Mouse (Mus musculus) kidney, embryonic 15.5 days (tissue): ENCODE data around the gene Sdk2. TPM values are rescaled to one million over a fixed set of nuclear protein-coding genes. Genes with fewer than 3 reads are reported as not detected.

Experiments
- ATAC-seq: fragments of 200-750 bp; cut with Nextera tagmentation; replicated peaks from 2 replicates; pipeline ENCODE4 v1.8.0; 2017; ENCODE audit warnings: moderate TSS enrichment; ENCODE audit not compliant: low FRiP score
- H3K27ac ChIP-seq: fragments of 300-500 bp; sonication (generic); 2 replicates; pipeline ENCODE4 v1.5.1; 2015; ENCODE audit warnings: mild to moderate bottlenecking, inconsistent platforms
- H3K27me3 ChIP-seq: fragments of 300-500 bp; sonication (generic); 2 replicates; pipeline ENCODE4 v1.6.1; 2015; ENCODE audit warnings: inconsistent platforms
- H3K36me3 ChIP-seq: fragments of 300-500 bp; sonication (generic); 2 replicates; pipeline ENCODE4 v1.6.1; 2015; ENCODE audit warnings: inconsistent platforms
- H3K4me1 ChIP-seq: fragments of 300-500 bp; sonication (generic); 2 replicates; pipeline ENCODE4 v1.6.1; 2015; ENCODE audit warnings: inconsistent platforms
- H3K4me2 ChIP-seq: fragments of 300-500 bp; sonication (generic); 2 replicates; pipeline ENCODE4 v1.6.1; 2015; ENCODE audit warnings: moderate library complexity, mild to moderate bottlenecking, inconsistent platforms
- H3K4me3 ChIP-seq: fragments of 300-500 bp; sonication (generic); replicated peaks from 2 replicates; pipeline ENCODE4 v1.5.1; 2015; ENCODE audit warnings: mild to moderate bottlenecking, inconsistent platforms
- H3K9ac ChIP-seq: fragments of 300-500 bp; sonication (generic); 2 replicates; pipeline ENCODE4 v1.6.1; 2015; ENCODE audit warnings: mild to moderate bottlenecking, inconsistent platforms
- H3K9me3 ChIP-seq: fragments of 300-500 bp; sonication (generic); replicated peaks from 2 replicates; pipeline ENCODE4 v1.6.1; 2016; ENCODE audit warnings: inconsistent platforms
- WGBS: fragments of 180-500 bp; shearing (Covaris S2); methylation state at CpG from one replicate; pipeline ENCODE4 v1.1.7; 2015; ENCODE audit warnings: mixed read lengths; 5-methylcytosine and 5-hydroxymethylcytosine counted together
- polyA plus RNA-seq: library from polyadenylated mRNA; unstranded; fragments of >200 nt; fragmentation: Nextera tagmentation; extraction: Ambion mirVana; gene quantifications from 2 replicates; pipeline ENCODE4 v1.2.1, GENCODE M21; 2015

Sdk2 gene
- polyA plus RNA-seq, 1 experiment from 2014 or later: 4.3 TPM

- Histone ChIP-seq H3K9ac (no peak overlapping the region), H3K4me2 (no peak overlapping the region), H3K36me3 (no peaks in the 10 kb centered on the region), H3K27me3 (no peaks in the 10 kb centered on the region), H3K4me1 (0 out of 2 replicates have a peak, but pooled peaks cover 5% of the 10 kb centered on the region), H3K27ac (no peak overlapping the region), H3K4me3 (no peak overlapping the region), H3K9me3 (no peaks in the 10 kb centered on the region)
- ATAC-seq: no peak
- 56% methylated on average over 5 of the region's 5 CpGs for WGBS
Measured at GRCm38 (mm10) chr11:113923137-113923536, 143.7 kb downstream of the Sdk2 start.

DNA sequence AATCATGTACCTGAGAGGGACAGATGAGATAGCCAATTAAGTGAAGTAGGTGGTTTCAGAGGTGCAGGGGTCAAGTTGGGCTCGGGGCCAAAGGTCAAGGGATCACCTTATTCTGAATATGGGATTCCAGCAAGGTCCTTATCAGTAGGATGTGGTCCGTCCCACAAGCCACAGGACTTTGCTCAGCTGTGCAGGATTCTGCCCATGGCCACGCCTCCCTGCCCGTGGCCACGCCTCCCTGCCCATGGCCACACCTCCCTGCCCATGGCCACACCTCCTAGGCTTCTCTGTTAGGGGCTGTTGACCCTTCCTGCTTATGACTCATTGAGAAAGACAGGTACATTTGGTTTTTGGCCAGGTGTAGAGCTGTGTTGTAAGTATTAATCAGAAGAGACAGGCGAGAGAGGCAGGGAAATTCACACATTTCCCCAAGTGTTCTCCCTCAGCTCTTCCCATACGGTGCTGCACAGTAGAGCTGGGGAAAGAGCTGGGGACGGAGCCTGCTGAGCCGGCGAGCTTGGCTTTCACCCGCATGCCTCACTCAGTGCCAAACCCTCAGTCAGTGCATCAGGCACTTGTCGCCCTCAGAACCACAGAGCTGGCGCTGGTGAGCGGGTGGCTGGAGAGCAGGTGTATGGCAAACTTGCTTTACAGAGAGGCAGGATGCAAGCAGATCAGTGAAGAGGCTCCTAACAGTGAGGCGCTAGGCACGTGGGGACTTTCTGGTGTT, 163.6 kb downstream of the Sdk2 start:
- ATAC-seq: no peak
- H3K9ac ChIP-seq: no peak overlapping the region
- 77% methylated on average over 16 of the region's 16 CpGs for WGBS
- H3K4me1 ChIP-seq: no peaks in the 10 kb centered on the region
- no peaks in the 10 kb centered on the region for H3K9me3 ChIP-seq
- H3K4me2 ChIP-seq: no peak overlapping the region
- H3K36me3 ChIP-seq: no peaks in the 10 kb centered on the region
- H3K27me3 ChIP-seq: no peaks in the 10 kb centered on the region
- no peak overlapping the region for H3K4me3 ChIP-seq
- H3K27ac ChIP-seq: no peak overlapping the region

- ATAC-seq: no peak
Measured at GRCm38 (mm10) chr11:113901906-113902305, 164.9 kb downstream of the Sdk2 start.

DNA sequence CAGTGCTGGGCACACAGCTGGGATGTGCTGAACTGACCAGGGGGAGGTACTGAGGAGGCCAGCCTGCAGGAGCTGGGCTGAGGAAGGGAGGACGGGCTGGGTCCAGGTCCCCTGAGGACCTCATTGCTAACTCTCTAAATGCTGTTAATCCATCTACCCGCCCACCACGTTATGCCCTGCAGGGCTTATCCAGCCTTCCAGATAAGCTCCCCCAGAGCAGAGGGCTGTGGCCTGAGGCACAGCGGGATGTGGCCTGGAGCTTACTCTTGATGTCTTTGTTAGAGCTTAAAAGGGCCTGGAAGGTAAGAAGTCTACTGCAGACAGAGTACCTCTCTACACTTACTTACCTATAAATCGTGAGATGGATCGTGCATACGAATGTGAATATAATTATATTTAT, 168.2 kb downstream of the Sdk2 start:
- no peaks in the 10 kb centered on the region for H3K27me3 ChIP-seq
- no peak overlapping the region for H3K9ac ChIP-seq
- no peaks in the 10 kb centered on the region for H3K4me1 ChIP-seq
- no peak overlapping the region for H3K4me2 ChIP-seq
- no peak overlapping the region for H3K27ac ChIP-seq
- no peak overlapping the region for H3K4me3 ChIP-seq
- no peaks in the 10 kb centered on the region for H3K36me3 ChIP-seq
- WGBS: 63% methylated on average over 7 of the region's 7 CpGs
- ATAC-seq: no peak
- no peaks in the 10 kb centered on the region for H3K9me3 ChIP-seq

More at GRCm38 (mm10) chr11:113901906-113902305, 164.9 kb downstream of the Sdk2 start:
- H3K4me2 ChIP-seq: no peak overlapping the region
- H3K4me1 ChIP-seq: no peaks in the 10 kb centered on the region
- no peak overlapping the region for H3K4me3 ChIP-seq
- H3K9ac ChIP-seq: no peak overlapping the region
- no peaks in the 10 kb centered on the region for H3K36me3 ChIP-seq
- H3K27me3 ChIP-seq: no peaks in the 10 kb centered on the region
- no peak overlapping the region for H3K27ac ChIP-seq
- 52% methylated on average over 7 of the region's 7 CpGs for WGBS
- H3K9me3 ChIP-seq: no peaks in the 10 kb centered on the region

DNA sequence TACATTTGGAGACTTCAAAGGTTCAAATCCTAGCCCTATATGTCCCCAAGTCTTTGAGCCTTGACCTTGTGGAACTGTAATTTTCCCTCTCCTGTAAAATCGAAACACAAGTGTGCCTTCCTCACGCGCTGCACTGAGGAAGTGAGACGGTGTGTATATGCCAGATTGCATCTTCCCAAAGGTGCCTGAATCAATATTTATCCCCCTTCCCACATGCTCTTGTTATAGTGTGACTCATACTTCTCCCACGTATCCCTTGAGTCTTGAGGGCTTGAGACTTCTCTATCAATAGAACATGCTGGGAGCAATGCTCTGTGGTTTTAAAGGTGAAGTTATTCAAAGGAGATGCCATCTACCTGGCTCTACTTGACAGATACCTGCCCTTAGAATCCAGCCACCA, 170.8 kb downstream of the Sdk2 start:
- no peak overlapping the region for H3K4me2 ChIP-seq
- no peaks in the 10 kb centered on the region for H3K27me3 ChIP-seq
- no peaks in the 10 kb centered on the region for H3K9me3 ChIP-seq
- H3K27ac ChIP-seq: no peak overlapping the region
- no peak for ATAC-seq
- no peak overlapping the region for H3K4me3 ChIP-seq
- H3K36me3 ChIP-seq: no peaks in the 10 kb centered on the region
- WGBS: 84% methylated on average over 5 of the region's 5 CpGs
- no peak overlapping the region for H3K9ac ChIP-seq
- no peaks in the 10 kb centered on the region for H3K4me1 ChIP-seq

- H3K27me3 ChIP-seq: no peaks in the 10 kb centered on the region
- no peaks in the 10 kb centered on the region for H3K36me3 ChIP-seq
- WGBS: 73% methylated on average over 6 of the region's 6 CpGs
- ATAC-seq: no peak
- no peak overlapping the region for H3K4me2 ChIP-seq
- H3K9ac ChIP-seq: no peak overlapping the region
- no peaks in the 10 kb centered on the region for H3K4me1 ChIP-seq
- H3K27ac ChIP-seq: no peak overlapping the region
- H3K9me3 ChIP-seq: no peaks in the 10 kb centered on the region
- H3K4me3 ChIP-seq: no peak overlapping the region
Measured at GRCm38 (mm10) chr11:113892924-113893323, 173.9 kb downstream of the Sdk2 start.

GRCm38 (mm10) chr11:113892067-113892466, 174.8 kb downstream of the Sdk2 start:
- Histone ChIP-seq H3K9ac (no peak overlapping the region), H3K4me1 (no peaks in the 10 kb centered on the region), H3K4me3 (no peak overlapping the region), H3K27me3 (no peaks in the 10 kb centered on the region), H3K9me3 (no peaks in the 10 kb centered on the region), H3K36me3 (no peaks in the 10 kb centered on the region), H3K4me2 (no peak overlapping the region), H3K27ac (no peak overlapping the region)
- no peak for ATAC-seq
- WGBS: 63% methylated on average over 6 of the region's 6 CpGs

DNA sequence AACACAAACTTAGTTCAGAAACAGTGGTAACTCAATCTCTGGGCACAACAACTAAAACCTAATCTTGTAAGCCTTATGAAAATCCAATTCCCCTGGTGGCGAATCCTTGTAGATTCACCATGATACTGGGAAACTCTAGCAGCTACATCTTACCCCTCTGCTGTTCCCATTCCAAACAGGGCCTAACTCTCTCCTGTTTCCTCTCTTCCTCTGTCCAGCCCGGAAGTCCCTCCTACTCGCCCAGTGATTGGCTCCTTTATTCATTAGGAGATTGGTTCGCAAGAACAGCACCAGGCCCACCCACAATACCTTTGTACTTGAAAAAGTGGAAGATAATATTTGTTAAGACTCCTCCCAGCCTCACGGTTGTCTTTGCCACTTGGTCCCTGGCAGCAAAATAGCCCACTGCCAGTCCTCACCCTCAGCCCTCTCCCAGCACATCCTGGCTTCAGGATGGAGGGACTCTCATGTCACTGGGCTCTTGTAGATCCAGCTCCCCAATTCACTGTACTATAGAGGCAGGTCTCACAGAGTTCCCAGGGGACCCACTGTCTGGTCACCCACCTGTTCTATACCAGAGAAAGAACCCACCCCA, 178.6 kb downstream of the Sdk2 start:
- H3K4me3 ChIP-seq: no peak overlapping the region
- no peak for ATAC-seq
- no peak overlapping the region for H3K4me2 ChIP-seq
- H3K27ac ChIP-seq: no peak overlapping the region
- no peaks in the 10 kb centered on the region for H3K27me3 ChIP-seq
- 83% methylated on average over 5 of the region's 5 CpGs for WGBS
- peaks cover 16% of the 10 kb centered on the region for H3K4me1 ChIP-seq
- H3K9me3 ChIP-seq: no peaks in the 10 kb centered on the region
- H3K9ac ChIP-seq: no peak overlapping the region
- H3K36me3 ChIP-seq: no peaks in the 10 kb centered on the region

- no peak overlapping the region for H3K4me2 ChIP-seq
- H3K9me3 ChIP-seq: no peaks in the 10 kb centered on the region
- H3K4me3 ChIP-seq: no peak overlapping the region
- no peak for ATAC-seq
- H3K27ac ChIP-seq: no peak overlapping the region
- no peaks in the 10 kb centered on the region for H3K27me3 ChIP-seq
- H3K4me1 ChIP-seq: peaks cover 16% of the 10 kb centered on the region
- 45% methylated on average over 7 of the region's 7 CpGs for WGBS
- no peaks in the 10 kb centered on the region for H3K36me3 ChIP-seq
- H3K9ac ChIP-seq: no peak overlapping the region
Measured at GRCm38 (mm10) chr11:113886299-113886698, 180.5 kb downstream of the Sdk2 start.

DNA sequence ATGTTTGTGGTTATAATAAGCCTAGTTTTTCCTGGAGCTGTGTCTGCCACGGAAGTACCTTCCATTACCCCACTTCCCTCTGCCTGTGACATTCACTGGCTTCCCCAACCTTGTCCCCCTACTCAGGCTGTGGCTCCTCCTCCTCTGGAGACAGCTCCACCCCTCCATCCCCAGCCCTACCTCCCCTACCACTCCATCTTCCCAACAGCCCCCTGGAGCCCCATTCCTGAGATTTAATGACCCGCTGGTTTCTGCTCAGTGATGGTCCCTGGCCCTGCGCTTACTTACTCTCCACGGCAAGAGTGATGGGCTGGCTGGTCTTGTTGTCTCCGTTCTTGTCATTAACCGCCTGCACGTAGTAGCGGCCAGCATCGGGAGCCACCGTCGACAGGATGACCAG, 181.9 kb downstream of the Sdk2 start:
- Histone ChIP-seq H3K9ac (no peak overlapping the region), H3K4me2 (peak overlapping the region; percentile 20; the same call in 1 of the 2 replicates), H3K27ac (no peak overlapping the region), H3K4me3 (no peak overlapping the region), H3K9me3 (no peaks in the 10 kb centered on the region), H3K4me1 (peaks cover 16% of the 10 kb centered on the region), H3K36me3 (no peaks in the 10 kb centered on the region), H3K27me3 (no peaks in the 10 kb centered on the region)
- 28% methylated on average over 11 of the region's 11 CpGs for WGBS
- ATAC-seq: peak; percentile 65

DNA sequence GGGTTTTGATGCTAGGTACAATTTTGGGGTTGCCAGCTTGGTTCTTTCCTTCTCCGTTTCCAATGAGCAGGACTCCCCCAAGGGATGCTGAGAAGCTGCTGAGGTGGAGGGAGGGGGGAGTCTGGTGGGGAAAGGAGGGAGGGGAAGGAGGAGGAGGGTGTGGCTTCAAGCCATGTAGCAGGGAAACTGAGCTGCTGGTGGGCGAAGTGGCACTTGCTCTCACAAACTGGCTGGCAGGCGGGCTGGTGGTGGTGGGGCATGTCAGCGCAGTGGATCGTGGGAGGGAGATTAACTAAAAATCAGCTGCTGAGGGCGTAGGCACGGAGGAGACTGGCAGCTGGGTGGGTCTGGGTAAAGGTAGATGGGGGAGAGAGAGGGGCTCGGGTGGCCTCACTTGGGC, 183.8 kb downstream of the Sdk2 start:
- Histone ChIP-seq H3K9me3 (no peaks in the 10 kb centered on the region), H3K27me3 (no peaks in the 10 kb centered on the region), H3K27ac (no peak overlapping the region), H3K36me3 (no peaks in the 10 kb centered on the region), H3K4me1 (peaks cover 16% of the 10 kb centered on the region), H3K4me3 (no peak overlapping the region), H3K4me2 (no peak overlapping the region), H3K9ac (no peak overlapping the region)
- WGBS: 77% methylated on average over 8 of the region's 8 CpGs
- no peak for ATAC-seq

DNA sequence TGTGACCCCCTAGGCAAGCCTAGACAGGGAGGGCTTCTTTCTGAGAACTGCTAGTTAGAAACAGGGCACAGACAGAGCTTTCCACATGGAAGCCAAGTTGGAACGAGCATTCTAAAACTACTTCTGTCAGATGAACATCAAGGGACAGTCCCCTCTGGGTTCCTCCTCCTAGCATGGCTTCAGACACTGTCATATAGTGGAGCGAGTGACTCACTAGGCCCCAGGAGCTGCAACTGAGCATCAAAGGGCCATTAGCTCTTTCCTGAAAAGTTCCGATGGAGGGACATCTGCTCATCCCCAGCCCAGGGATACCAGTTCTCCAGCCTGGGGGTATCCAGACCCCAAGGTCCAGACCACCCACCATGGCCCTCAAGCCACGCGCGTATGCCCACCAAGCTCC, 185.0 kb downstream of the Sdk2 start:
- Histone ChIP-seq H3K9ac (no peak overlapping the region), H3K27ac (no peak overlapping the region), H3K36me3 (no peaks in the 10 kb centered on the region), H3K4me1 (peaks cover 16% of the 10 kb centered on the region), H3K4me3 (no peak overlapping the region), H3K27me3 (no peaks in the 10 kb centered on the region), H3K9me3 (no peaks in the 10 kb centered on the region), H3K4me2 (no peak overlapping the region)
- 88% methylated on average over 6 of the region's 6 CpGs for WGBS
- ATAC-seq: no peak

DNA sequence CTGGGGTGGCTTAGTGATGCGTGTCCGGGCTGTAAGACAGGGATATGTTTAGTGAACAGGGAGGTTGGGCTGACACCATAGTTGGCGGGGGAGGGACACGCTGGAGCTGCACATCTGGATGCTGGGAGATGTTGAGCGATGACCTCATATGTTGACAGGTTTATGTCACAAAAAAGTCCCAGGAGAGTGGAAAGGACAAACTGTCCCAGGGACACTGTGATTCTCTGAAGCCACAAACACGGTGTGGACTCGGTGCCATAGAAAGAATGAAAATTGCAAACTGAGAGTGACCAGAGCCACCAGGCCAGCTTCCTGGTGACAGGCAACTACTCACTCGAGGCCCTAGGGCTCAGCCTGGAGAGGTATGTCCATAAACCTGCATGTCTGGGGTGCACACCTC, 199.8 kb downstream of the Sdk2 start:
- no peak overlapping the region for H3K9ac ChIP-seq
- ATAC-seq: no peak
- H3K4me3 ChIP-seq: no peak overlapping the region
- no peak overlapping the region for H3K27ac ChIP-seq
- 79% methylated on average over 8 of the region's 8 CpGs for WGBS
- no peaks in the 10 kb centered on the region for H3K9me3 ChIP-seq
- no peaks in the 10 kb centered on the region for H3K27me3 ChIP-seq
- no peaks in the 10 kb centered on the region for H3K36me3 ChIP-seq
- H3K4me2 ChIP-seq: no peak overlapping the region
- H3K4me1 ChIP-seq: peaks cover 4% of the 10 kb centered on the region
